Mouse (Mus musculus): ENCODE data around the gene 4933415A04Rik. TPM values are rescaled to one million over a fixed set of nuclear protein-coding genes. Genes with fewer than 3 reads are reported as not detected.

The 4933415A04Rik gene
- polyA plus RNA-seq, 2 experiments = 0.11 to 0.17 TPM

DNA sequence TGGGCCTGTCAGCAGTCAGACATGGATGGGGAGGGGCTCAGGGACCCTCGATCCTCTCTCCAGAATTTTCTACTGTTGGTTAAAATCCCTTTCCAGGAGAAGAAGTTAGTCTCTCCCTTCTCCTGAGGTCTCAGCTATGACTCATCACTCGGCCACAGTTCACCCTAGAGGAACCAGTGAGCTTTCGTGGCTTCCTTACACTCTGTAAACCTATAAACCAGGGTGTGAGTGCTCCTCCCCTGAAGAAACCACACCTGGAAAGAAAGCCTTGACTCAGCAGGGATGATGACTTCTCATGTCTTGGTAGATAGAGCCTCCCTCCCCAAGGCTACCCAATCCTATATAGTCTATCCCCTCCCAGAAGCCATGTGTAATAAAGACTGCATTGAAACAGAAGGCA lies 35.1 kb upstream of the 4933415A04Rik start:
- no peaks in the 10 kb centered on the region for H3K9me3 ChIP-seq (ENCODE audit: control insufficient read depth, low read length)
- WGBS (ENCODE audit: insufficient replicate concordance) = 38% methylated on average over 3 of the region's 3 CpGs
- no peak overlapping the region for H3K4me2 ChIP-seq (ENCODE audit: low read depth)
- H3K36me3 ChIP-seq (replicated peaks; ENCODE audit: control insufficient read depth, insufficient read depth, low read depth) = no peaks in the 10 kb centered on the region
- no peaks in the 10 kb centered on the region for H3K27me3 ChIP-seq (ENCODE audit: control insufficient read depth, insufficient read depth, low read length)
- H3K4me3 ChIP-seq (ENCODE audit: insufficient read depth in 1 of 2, low read depth in 2 of 2, low read length in 2 of 2) = no peak overlapping the region
- no peak overlapping the region for H3K27ac ChIP-seq
- peaks cover 0 to 23% of the 10 kb centered on the region in 2 experiments; a peak in 2 of 4 replicates for H3K4me1 ChIP-seq (replicated peaks; ENCODE audit: control insufficient read depth in 2 of 2, insufficient read depth in 2 of 2, low read length in 1 of 2)
- no peak for TF ChIP-seq EP300 (IDR thresholded peaks at IDR 0.05; ENCODE audit: low read depth)
- TF ChIP-seq CTCF (IDR thresholded peaks at IDR 0.05; ENCODE audit: low read depth) = no peak
- ATAC-seq (ENCODE audit: insufficient read depth) = no peak
- DNase-seq (ENCODE audit: low read depth in 3 of 3, low spot score in 3 of 3) = no peak
- H3K9ac ChIP-seq (replicated peaks) = no peak overlapping the region

DNA sequence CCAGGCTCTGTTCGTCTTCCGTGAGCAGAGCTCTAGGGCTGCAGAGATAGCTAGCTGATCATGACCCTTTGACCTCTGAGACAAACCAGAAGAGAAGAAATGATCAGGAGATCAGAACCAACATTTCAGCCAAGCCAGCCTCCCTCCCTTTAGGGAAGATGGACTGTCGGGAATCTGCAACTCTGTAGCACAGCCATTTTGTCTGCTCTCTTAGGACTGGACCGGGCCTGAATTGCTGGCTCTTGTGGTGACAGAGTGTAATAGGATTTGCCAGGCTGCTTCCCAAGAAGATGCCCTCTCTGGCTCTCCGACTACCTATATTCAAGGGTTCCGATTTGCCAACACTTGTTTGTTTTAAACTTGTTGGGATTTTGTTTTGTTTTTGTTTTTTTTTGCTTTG lies 34.2 kb upstream of the 4933415A04Rik start:
- Histone ChIP-seq H3K27me3 (ENCODE audit: control insufficient read depth, insufficient read depth, low read length) (no peaks in the 10 kb centered on the region), H3K4me1 (replicated peaks; ENCODE audit: control insufficient read depth in 2 of 2, insufficient read depth in 2 of 2, low read length in 1 of 2) (peaks cover 0 to 23% of the 10 kb centered on the region in 2 experiments; a peak in 2 of 4 replicates), H3K4me2 (ENCODE audit: low read depth) (no peak overlapping the region), H3K9ac (replicated peaks) (no peak overlapping the region), H3K36me3 (replicated peaks; ENCODE audit: control insufficient read depth, insufficient read depth, low read depth) (no peaks in the 10 kb centered on the region), H3K9me3 (ENCODE audit: control insufficient read depth, low read length) (no peaks in the 10 kb centered on the region), H3K27ac (no peak overlapping the region), H3K4me3 (ENCODE audit: insufficient read depth in 1 of 2, low read depth in 2 of 2, low read length in 2 of 2) (no peak overlapping the region)
- ATAC-seq (ENCODE audit: insufficient read depth) = no peak
- 64% methylated on average over 6 of the region's 6 CpGs for WGBS (ENCODE audit: insufficient replicate concordance)
- TF ChIP-seq CTCF (IDR thresholded peaks at IDR 0.05; ENCODE audit: low read depth) (no peak), EP300 (IDR thresholded peaks at IDR 0.05; ENCODE audit: low read depth) (no peak)
- DNase-seq (ENCODE audit: low read depth in 3 of 3, low spot score in 3 of 3) = no peak

DNA sequence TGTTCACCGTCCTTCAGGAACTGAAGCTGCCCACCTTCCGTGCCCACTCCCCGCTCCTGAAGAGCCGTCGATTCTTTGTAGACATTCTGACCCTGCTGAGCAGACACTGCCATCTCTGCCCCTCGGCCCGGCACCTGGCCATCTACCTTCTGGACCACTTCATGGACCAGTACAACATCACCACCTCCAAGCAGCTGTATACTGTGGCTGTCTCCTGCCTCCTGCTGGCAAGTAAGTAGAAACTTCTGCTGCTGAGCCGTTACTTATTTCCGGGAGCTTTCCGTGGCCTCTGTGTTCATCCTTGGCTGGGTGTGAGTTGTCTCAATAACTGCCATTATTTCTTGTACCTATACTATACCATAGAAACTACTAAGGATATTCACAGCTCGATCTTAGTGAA lies 30.3 kb upstream of the 4933415A04Rik start:
- Histone ChIP-seq H3K9ac (replicated peaks) (no peak overlapping the region), H3K27ac (no peak overlapping the region), H3K9me3 (ENCODE audit: control insufficient read depth, low read length) (no peaks in the 10 kb centered on the region), H3K4me2 (ENCODE audit: low read depth) (no peak overlapping the region), H3K4me1 (replicated peaks; ENCODE audit: control insufficient read depth in 2 of 2, insufficient read depth in 2 of 2, low read length in 1 of 2) (peaks cover 0 to 6% of the 10 kb centered on the region in 2 experiments; a peak in 2 of 4 replicates), H3K4me3 (ENCODE audit: insufficient read depth in 1 of 2, low read depth in 2 of 2, low read length in 2 of 2) (no peak overlapping the region), H3K36me3 (replicated peaks; ENCODE audit: control insufficient read depth, insufficient read depth, low read depth) (no peaks in the 10 kb centered on the region), H3K27me3 (ENCODE audit: control insufficient read depth, insufficient read depth, low read length) (no peaks in the 10 kb centered on the region)
- ATAC-seq (ENCODE audit: insufficient read depth) = no peak
- TF ChIP-seq EP300 (IDR thresholded peaks at IDR 0.05; ENCODE audit: low read depth) (no peak), CTCF (IDR thresholded peaks at IDR 0.05; ENCODE audit: low read depth) (peak; percentile 34; the same call in 1 of the 2 replicates)
- WGBS (ENCODE audit: insufficient replicate concordance) = 70% methylated on average over 11 of the region's 11 CpGs
- no peak for DNase-seq (ENCODE audit: low read depth in 3 of 3, low spot score in 3 of 3)

DNA sequence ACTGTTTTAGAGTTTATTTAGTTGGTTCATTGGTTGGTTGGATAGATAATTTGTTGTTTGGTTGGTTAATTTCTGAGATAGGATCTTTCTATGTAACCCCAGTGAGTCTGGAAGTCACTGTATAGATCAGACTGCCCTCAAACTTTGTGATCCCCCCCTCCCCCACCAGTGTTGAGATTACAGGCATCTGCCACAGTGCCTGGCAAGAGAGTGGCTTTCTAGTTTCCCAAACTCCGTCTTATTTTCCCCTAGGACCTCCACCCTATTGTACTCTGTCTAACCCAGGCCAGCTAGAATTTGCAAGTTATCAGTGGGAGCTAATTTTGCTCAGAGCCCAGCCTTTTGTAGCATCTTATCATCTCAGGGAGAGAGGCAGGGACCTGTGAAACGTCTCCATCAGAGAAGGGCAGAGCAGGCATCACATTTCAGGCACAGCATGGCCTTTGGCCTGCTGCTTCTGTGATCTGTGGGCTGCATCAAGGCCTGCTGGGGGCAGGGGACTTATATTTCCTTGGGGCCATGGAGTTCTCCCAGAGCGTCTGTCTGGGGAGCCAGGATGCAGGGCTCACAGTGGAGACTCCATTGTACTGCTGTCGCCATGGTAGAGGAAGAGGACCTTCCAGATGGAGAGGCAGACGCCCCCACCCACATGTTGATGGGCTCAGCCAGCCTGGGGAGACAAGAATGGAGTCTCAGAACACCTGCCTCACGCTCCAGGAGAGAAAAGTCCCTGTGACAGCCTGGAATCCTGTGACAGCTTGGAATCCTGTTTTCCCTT lies 27.1 kb upstream of the 4933415A04Rik start:
- H3K4me2 ChIP-seq (ENCODE audit: low read depth) = no peak overlapping the region
- 51% methylated on average over 6 of the region's 6 CpGs for WGBS (ENCODE audit: insufficient replicate concordance)
- no peak for ATAC-seq (ENCODE audit: insufficient read depth)
- TF ChIP-seq EP300 (IDR thresholded peaks at IDR 0.05; ENCODE audit: low read depth) (no peak), CTCF (IDR thresholded peaks at IDR 0.05; ENCODE audit: low read depth) (no peak)
- no peak overlapping the region for H3K27ac ChIP-seq
- H3K9me3 ChIP-seq (ENCODE audit: control insufficient read depth, low read length) = no peaks in the 10 kb centered on the region
- peaks cover 0 to 5% of the 10 kb centered on the region in 2 experiments; a peak in 2 of 4 replicates for H3K4me1 ChIP-seq (replicated peaks; ENCODE audit: control insufficient read depth in 2 of 2, insufficient read depth in 2 of 2, low read length in 1 of 2)
- H3K4me3 ChIP-seq (ENCODE audit: insufficient read depth in 1 of 2, low read depth in 2 of 2, low read length in 2 of 2) = no peak overlapping the region
- H3K27me3 ChIP-seq (ENCODE audit: control insufficient read depth, insufficient read depth, low read length) = no peaks in the 10 kb centered on the region
- no peak for DNase-seq (ENCODE audit: low read depth in 3 of 3, low spot score in 3 of 3)
- no peaks in the 10 kb centered on the region for H3K36me3 ChIP-seq (replicated peaks; ENCODE audit: control insufficient read depth, insufficient read depth, low read depth)
- H3K9ac ChIP-seq (replicated peaks) = no peak overlapping the region

DNA sequence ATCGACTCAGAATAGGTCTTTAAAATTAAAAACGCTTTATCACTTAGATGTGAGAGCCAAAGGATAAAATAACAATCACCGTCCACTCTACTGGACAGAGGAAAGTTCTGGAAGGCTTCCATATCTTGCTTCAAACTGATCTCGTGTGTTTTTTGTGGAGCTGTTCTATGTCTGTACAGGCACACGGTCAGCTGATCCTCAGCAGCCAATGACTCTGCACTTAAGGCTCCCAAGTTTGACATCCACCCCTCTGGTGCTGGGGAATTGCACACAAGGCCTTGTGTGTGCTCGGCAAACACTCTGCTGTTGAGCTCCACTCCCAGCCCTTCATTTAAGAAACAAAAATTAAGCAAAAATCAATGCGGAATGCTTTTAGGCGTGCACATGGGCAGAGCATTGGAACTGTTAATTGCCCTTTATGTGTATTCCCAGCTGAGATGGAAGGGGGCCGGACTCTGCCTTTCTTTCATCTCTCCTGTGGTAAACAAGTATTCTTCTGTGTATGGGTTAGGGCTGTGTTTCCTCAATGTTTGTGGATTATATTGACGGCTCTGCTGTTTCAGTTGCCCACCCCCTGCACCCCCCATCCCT lies 23.1 kb upstream of the 4933415A04Rik start:
- DNase-seq (ENCODE audit: low read depth in 3 of 3, low spot score in 3 of 3) = no peak
- H3K4me1 ChIP-seq (replicated peaks; ENCODE audit: control insufficient read depth in 2 of 2, insufficient read depth in 2 of 2, low read length in 1 of 2) = peaks cover 0 to 5% of the 10 kb centered on the region in 2 experiments; a peak in 2 of 4 replicates
- no peaks in the 10 kb centered on the region for H3K36me3 ChIP-seq (replicated peaks; ENCODE audit: control insufficient read depth, insufficient read depth, low read depth)
- H3K9me3 ChIP-seq (ENCODE audit: control insufficient read depth, low read length) = no peaks in the 10 kb centered on the region
- TF ChIP-seq EP300 (IDR thresholded peaks at IDR 0.05; ENCODE audit: low read depth) = no peak
- no peak for TF ChIP-seq CTCF (IDR thresholded peaks at IDR 0.05; ENCODE audit: low read depth)
- WGBS (ENCODE audit: insufficient replicate concordance) = 61% methylated on average over 10 of the region's 10 CpGs
- H3K27me3 ChIP-seq (ENCODE audit: control insufficient read depth, insufficient read depth, low read length) = no peaks in the 10 kb centered on the region
- no peak overlapping the region for H3K9ac ChIP-seq (replicated peaks)
- no peak overlapping the region for H3K4me2 ChIP-seq (ENCODE audit: low read depth)
- no peak for ATAC-seq (ENCODE audit: insufficient read depth)
- H3K4me3 ChIP-seq (ENCODE audit: insufficient read depth in 1 of 2, low read depth in 2 of 2, low read length in 2 of 2) = no peak overlapping the region
- no peak overlapping the region for H3K27ac ChIP-seq

Data from liver, embryonic 14.5 days (tissue).